Mouse (Mus musculus) v-Abl transformed pro-B cells (cell line): ENCODE data around the gene Zdhhc1.

ENCODE experiments used
- in situ Hi-C, 2 experiments: fragments of 400-800 bp; cut with MboI; formaldehyde crosslinking; loops; one replicate each; pipeline ENCODE4 v1.15.1; 2025; ENCODE audit not compliant: unreplicated experiment in 2 of 2

Gene Zdhhc1

DNA sequence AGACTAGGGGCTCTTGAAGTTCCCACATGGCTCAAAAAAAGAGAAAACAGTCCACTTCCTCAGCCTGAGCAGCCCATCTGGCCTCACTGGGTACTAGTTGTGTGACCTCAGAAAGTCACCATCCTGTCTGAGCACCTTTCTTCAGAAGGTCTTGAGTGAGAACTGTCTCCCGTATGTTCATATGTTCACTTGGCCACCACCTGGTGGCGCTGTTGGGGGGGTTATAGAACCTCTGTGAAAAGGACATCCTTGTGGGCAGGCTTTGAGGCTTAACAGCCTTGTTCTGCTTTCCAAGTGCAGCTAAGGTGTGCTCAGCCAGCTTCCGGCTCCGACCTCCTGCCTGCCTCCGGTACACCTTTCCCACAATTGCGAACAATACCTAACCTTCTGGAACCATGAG lies 15.2 kb downstream of the Zdhhc1 start:
- in situ Hi-C loops, result no loop called here

DNA sequence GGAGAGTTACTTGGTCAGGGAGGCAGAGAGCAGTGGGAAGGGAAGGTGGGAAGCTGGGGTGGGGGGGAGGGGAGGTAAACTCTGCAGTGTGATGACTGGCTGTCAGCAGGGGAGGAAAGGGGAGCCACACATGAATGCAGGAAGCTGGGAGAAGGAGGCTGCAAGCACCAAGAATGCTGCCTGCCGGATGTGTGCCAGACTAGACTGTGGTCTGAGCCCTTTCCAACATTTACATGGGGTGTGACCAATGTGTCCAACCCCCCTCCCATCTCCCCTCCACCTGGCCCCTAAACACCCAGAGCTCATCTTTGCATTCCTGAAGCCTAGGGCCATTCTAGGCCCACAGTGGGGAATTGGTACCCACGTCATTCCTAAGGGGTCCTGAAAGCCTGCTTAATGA lies 15.7 kb downstream of the Zdhhc1 start:
- in situ Hi-C loops, result no loop called here

DNA sequence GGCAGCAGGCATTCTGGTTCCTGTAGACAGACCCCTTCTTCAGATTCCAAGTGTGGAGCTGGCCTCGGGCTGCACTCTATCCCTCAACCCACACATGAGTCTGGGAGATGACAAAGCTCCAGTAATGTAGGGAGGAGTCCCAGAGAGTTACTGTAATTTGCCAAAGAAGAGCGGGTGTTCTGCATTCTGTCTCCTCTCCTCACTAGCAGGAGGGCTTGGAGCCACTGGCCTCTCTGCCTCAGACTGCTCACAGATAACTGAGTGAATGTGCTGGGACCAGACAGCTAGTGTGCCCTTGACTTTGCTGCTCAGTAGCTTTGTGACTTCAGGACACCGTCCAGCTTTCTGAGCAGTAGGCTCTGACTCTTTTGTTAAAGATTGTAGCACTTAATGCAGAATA lies 18.9 kb downstream of the Zdhhc1 start:
- in situ Hi-C loops, result no loop called here

DNA sequence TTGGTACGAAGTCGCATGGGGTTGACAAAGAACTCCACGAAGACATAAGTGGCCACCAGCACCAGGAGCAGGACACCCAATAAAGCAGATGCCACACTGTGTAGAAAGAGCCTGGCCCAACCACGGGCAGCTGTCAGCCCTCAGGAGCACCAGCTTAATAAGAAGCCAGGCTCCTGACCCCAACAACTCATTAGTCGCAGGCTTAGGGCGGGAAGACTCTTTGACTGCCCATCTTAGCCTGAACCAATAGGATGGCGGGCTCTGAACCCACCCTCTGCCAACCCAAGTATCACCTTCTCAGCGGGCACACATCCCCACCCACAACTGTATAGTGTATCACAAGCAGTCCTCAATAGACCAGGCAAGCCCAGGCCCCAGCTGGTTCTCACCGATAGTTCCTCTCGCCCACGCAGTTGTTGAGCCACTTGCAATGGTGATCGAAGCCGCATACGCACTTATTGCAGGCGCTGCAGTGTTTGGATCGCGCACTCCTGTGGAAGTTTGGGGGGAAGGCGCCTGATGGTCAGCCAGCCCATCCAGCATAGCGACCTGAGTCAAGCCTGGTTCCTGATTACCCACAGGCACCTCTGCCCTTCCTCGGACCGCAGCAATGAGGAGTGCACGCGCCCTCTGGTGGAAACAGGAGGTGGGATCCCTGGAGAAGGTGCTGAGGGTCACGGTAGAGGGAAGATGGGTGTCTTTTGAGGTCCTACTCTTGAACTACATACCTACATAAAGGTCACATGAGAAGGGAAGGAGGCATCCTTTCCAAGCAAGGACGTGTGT lies 19.9 kb downstream of the Zdhhc1 start:
- in situ Hi-C loops, result no loop called here

DNA sequence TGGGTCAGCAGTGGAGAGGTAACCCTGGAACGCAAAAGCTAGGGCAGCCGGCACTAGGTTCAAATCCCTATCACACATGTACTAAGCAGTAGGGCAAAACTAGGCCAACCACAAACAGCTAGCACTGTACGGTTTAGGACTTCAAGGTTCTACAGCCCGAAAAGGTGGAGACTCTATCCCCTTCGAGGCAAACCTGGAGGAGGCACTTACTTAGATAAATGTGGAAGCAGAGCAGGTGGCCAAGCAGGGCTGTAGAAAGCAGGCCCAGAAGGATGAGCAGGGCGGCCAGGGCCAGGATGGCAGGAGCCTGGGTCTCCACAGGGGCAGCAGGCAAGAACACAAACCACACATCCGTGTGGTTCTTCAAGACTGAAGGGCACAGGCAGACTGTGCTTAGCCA lies 20.5 kb downstream of the Zdhhc1 start:
- in situ Hi-C loops, result no loop called here

DNA sequence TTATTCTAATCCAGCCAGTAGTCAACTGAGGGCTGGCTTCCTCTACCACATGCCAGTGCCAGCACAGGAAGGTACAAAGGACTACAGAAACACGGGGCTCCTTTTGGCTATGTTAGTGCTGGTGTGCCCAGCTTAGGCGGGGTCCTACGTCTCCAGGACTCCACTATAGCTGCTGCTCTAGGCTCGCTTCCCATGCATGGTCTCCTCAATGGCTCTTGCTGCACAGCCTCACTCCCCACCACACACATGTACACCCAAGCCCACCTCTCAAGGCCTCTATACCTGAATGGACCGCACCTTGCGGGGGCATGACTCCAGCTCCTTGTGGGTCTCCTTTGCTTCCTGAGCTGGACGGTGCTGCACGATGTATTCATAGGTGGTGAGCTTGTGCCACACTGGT lies 21.0 kb downstream of the Zdhhc1 start:
- in situ Hi-C loops, result no loop called here

DNA sequence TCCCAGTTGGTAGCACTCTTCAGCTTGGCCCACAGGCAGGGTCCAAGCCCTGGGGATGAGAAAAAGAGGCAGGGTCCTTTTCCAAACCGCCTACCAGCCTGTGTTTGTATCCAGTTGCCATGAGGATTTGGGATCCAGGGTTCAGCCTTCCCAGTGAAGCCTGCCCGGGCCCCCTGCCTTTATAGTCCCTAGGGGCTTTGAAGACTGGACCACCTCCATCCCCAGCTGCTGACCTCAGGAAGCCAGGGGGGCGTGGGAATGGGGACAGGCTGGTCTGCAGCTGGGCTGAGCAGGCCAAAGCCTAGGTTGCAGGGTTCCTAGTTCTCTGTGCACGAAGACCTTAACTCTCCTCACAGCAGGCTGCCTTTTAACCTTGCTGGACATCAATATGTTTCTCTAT lies 21.4 kb downstream of the Zdhhc1 start:
- in situ Hi-C loops, result no loop called here

DNA sequence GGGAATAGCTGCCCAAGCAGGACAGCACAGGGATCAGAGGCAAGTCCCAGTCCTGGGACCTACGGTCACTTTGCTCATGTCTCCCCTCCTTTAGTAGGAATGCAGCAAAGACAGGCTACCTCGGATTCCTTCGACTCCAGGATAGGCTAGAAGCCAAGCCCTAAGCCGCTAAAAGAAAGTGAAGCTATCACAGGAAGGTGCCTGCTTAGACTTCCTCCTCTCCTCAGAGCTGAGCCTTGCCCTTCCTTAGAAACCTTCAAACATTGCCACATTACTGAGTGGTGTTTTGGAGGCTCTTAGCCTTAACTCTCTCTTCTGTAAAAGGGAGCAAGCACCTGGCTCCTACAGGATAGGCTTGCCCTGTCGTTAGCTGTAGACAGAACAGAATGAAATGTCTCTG lies 22.0 kb downstream of the Zdhhc1 start:
- in situ Hi-C loops, result loop anchor here (5.0 kb wide), 1 partner anchor 37 kb away; no protein-coding TSS in a partner anchor

DNA sequence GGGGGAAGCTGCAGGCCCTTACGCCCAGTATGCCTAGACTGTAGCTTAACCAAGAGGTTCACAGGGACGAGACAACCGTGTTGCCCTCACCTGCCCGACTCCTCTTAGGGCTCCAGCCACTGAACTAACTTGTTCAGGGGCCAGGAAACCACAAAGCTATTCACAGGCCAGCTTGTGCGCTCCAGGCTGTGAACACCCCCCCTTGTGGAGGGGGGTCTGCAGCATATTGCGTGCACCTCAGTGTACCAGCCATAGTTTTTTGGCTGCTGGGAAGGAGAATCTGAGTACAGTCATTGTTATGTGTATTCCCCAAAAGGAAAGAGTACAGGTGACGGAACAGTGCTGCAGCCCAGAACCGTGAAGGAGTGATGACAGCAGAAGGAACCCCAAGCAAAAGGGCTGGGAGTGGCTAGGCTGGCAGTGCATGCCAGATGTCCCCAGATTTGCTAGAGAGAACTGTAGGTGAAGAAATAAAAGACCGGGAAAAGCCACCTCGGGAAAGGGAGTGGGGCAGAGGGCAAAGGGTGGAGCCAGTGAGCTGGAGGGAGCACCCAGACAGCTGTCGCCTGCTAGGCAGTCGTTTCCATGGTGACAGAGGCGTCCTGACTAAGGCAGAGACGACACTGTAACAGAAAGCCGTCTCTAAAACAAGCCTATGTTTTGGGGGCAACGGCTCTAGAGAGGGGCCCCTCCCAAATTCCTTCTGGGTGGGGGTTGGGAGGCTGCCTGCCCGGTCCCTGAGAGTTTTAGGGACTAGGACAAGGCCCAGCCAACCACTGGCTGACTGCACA lies 22.7 kb downstream of the Zdhhc1 start:
- in situ Hi-C loops, result loop anchor here (5.0 kb wide), 1 partner anchor 37 kb away; no protein-coding TSS in a partner anchor

DNA sequence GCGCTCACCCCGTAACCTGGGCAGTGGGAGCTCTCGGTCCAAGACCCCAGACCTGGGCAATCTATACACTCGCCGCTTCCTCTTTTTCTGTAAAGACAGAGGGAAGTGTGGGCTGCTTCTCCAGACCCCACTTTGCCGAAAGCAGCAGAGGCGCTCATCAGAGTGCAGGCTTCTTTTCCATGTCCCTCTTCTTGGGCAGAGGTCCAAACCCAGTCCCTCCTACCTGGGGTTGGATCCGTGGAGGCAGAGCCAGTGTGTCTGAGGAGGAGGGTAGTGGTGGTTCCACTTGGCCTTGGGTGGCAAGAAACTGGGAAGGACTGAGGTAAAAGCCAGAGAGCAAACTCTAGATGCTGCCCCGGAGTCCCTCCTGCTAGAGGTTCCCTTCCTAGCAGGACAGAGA lies 23.7 kb downstream of the Zdhhc1 start:
- in situ Hi-C loops, result loop anchor here (5.0 kb wide), 1 partner anchor 36 kb away; no protein-coding TSS in a partner anchor

DNA sequence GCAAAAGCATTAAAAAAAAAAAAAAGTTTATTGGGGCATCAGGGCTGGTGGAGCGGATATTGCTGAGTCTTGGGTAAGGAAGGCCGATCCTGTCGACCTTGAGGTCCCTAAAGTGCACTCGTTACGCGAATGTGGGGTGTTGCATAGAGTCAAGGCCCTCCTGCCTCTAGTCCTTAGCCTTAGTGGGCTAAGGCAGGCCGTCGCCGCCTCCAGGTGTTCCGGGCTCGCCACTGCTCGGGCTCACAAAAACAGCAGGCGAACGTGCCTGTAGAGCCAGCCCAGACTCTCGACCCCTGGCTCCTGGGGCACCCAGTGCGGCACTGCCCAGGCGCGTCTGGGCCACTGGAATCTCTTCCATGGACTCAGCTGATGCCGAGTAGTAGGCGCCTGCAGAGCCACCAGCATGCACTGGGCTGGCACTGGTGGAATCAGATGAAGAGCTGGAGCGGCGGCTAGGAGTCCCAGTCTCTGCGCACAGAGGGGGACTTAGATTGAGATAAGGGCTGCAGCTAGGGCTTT lies 24.2 kb downstream of the Zdhhc1 start:
- in situ Hi-C loops, result loop anchor here (5.0 kb wide), 1 partner anchor 35 kb away; no protein-coding TSS in a partner anchor

DNA sequence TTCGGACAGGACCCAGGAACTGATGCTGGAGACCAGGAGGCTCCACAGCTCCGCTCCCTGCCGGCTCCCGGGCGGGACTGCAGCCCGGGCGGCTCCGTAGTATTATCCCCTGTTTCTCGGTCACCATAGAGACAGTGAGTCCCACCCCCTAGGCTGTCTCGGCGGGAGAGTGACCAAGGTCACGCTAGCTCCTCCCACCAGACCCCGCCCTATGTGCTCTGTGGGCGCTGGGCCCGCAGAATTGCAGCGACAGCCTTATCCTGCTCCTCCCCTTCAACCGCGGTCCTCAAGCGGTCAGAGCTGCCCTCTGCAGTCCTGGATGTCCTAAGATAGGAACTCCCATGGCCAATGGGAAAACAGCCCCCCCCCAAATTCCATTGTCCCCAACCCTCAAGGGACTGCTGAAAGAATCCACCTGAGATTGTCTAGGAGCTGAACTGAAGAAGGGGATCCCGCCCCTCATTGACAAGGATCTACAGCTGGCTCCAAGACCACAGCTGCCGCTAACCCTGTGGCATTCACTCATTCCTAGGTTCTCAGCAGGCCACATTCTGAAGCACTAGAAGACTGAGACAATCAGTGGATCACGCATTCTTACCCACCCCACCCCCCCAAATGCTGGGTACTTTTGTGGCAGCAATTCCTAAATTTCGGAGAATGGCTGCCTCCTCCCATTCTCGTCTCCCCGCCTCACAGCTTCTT lies 25.2 kb downstream of the Zdhhc1 start, which contains the start of gene Tppp3:
Gene Tppp3, minus strand, starts transcription at position 213 of the 702 bp plus-strand sequence.
- in situ Hi-C loops, result loop anchor here (5.0 kb wide), 1 partner anchor 34 kb away; no protein-coding TSS in a partner anchor

DNA sequence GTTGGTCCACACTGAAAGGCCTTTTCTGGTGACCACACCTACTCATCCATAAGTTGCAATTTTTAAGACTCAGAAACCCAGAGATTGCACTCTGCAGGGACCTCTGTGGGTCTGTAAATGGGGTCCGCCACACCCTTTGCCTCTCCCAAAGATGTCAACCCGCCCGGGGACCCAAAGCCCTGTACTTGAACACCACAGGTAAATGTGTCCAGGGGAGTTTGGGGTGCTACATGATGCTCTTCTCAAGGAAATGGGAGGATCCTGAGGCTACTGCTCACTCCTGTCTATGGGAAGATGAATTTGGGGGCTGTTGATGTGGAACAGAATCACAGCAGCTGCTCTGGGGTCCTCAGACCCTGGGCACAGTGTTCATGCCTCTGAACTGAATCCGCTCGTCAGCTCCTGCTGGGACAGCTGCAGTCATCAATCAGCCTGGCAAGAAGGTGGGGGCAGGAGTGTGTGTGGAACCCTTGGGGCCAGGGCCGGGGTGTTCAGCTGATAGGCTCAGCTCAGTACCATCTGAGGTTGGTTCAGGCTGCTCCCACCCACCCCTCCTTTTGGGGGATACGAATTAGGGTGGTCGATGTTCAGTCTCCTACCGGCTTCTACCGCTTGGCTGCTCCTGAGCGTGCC lies 25.9 kb downstream of the Zdhhc1 start:
- in situ Hi-C loops, result loop anchor here (5.0 kb wide), 1 partner anchor 33 kb away; no protein-coding TSS in a partner anchor

DNA sequence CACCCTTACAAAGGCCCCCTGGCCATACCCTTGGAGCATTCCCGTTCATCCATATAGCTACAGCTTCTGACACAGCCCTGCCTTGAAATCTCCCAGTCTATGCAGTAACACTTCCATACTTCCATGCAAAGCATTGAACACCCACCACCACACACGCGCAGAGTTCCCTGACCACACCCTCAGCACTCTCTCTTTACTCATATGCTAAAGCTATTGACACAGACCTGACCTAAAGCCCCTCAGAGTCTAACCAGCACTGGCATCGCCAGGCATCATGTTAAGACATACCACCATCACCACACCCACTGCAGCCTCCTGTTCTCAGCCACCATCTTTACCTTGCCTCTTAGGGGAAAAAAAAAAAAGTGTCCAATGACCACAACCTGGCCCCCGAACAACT lies 26.4 kb downstream of the Zdhhc1 start:
- in situ Hi-C loops, result loop anchor here (5.0 kb wide), 1 partner anchor 33 kb away; no protein-coding TSS in a partner anchor

DNA sequence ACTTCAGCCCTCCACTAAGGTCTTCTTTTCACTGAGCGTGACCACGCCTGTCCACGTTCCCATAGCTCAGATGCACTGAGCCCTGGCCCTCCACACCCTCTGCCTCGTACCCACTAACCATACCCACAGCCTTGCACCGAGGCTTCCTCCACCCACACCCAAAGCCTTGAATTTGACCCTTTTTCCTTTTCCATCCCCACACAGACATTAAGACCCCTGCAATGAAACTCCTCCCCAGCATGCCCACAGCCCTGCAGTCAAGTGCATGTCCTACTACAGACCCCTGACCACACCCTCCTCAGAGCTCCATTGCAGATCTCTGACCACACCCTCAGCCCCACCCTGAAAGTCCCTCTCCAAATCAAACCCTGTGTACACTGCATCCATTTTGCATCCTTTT lies 26.9 kb downstream of the Zdhhc1 start:
- in situ Hi-C loops, result loop anchor here (5.0 kb wide), 1 partner anchor 33 kb away; no protein-coding TSS in a partner anchor

DNA sequence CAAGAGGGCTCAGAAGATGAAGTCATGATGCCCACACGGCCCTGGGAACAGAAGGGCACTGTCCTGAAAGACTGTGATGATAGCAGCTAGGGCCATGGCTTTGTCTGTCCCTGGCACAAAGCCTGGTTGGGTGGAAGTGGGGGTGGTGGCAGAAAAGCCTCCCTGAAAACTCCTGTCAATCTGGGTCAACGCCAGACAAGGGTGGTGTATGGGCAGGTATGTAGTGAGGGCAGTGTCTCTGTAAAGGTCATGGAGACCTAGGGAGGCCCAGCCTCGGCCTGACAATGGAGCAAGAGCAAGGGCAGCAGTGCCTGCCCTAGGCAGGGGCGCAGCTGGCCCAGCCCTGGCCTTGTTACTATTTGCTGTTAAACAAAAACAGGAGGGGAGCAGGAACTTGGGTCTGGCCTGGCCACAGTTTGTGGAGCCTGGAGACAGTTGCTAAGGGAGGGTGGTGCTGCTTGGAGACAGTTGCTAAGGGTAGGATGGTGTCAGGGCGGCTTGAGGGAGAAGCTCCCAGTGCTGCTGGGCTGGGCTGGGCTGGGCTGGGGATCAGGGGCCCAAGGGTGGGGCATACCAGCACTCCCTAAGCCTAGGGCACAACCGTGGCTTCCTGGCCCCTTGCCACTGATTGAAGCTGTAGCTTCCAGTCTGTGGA lies 27.5 kb downstream of the Zdhhc1 start:
- in situ Hi-C loops, result no loop called here

DNA sequence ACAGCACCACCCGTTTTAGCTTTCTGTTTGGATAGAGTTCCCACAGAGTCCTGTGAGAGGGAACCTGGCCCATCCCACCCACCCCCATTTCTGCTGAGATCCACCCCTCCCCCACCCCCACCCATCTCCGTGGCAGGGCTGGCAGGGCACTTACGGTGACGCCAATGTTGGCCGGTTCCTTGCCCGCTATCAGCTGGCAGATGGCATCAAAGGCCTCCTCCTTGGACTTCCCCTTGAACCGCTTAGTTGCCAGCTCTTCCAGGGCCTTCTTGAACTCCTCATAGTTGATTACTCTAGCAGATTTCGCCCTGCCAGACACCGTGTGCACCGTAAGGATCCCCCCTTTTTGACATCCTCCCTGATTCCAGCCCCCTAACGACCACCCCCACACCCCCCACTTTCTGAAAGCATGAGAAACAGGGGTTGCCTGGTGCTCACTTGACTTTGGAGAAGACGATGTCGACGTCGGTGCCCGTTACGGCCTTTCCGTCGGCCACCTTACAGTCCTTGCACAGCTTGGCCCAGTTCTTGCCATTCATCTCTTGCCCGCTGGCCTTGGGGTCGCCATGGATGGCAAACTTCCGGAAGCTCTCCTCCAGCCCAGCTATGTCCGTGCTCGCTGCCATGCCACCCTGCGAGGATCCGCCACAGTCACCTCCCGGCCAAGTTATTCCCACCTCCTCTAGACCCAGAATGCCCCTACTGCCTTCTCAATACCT lies 28.5 kb downstream of the Zdhhc1 start:
- in situ Hi-C loops, result no loop called here

DNA sequence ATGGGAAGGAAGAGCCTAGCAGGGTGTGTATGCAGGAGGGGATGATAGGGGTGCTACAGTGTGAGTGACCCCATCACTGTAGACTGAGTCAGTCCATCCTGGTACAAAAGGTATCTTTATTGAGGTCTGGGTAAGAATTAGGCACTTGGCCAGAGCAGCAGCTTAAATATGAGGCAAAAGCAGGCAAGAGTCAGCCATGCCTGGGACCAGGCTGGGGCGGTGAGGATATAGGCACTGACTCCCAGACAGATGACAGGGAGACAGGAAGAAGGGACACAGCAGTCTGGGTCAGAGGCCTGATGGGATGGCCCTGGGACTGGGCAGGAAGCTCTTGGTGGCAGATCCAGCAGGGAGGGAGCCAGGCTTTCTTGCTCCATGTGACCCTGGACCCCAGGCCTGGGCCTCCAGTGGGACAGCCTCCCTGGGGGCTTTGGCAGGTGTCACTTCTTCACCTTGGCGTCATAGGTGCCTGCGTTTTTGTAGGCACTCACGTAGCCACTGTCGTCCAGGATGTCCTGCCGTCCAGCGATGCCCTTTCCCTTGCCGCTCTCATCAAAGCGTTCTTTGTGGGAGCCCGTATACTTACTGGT lies 29.2 kb downstream of the Zdhhc1 start:
- in situ Hi-C loops, result no loop called here
